Mouse (Mus musculus) 3T3-L1 (cell line): ENCODE measurements around the gene Pdzk1.

ENCODE experiments used
- DNase-seq: peaks from one replicate; pipeline ENCODE4 v3.0.0-alpha.2; 2015; ENCODE audit warnings: low read depth, low spot score

The Pdzk1 gene

DNA sequence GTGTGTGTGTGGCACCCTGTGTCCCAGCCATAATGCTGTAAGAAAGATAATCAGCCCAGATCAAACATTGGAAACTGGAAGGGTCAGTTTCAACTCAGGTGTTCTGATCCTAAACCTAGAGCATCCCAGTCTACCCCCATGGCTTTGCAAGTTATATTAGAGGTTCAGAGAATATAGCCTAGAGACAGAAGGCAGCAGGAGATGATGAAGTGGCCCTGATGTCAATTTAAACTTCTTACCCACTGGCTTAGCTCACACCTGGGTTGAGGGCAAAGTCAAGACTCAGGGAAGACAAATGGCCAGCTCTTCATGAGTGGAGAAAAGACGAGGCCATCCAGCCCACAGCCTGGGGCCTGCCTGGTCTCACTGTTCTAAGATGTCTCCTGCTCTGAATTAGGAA, at the start of gene Pdzk1, which contains the start of gene Cd160:
Gene Pdzk1, plus strand, starts transcription at position 301 of the 400 bp plus-strand sequence.
Gene Cd160, minus strand, starts transcription at position 368 of the 400 bp plus-strand sequence.
- no peak for DNase-seq

DNA sequence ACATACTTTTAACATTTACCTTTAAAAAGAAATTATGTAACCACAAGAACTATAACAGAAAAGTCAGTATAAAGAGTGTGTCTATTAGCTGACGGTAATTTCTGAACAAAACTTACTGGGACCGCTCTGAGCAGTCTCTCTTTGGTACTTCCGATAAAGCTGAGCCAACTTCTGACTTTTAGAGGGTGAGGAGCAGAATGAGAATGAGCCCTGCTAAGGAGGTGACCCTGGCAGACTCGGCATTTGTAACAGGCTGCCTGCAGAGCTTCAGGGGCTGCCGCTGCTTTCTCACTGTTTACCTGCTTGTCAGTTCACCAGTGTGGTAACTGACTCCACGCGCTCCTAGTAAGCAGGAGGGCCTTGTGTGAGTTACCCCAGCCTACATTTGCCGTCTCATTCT, 46.8 kb upstream of the Pdzk1 start:
- DNase-seq, result no peak

DNA sequence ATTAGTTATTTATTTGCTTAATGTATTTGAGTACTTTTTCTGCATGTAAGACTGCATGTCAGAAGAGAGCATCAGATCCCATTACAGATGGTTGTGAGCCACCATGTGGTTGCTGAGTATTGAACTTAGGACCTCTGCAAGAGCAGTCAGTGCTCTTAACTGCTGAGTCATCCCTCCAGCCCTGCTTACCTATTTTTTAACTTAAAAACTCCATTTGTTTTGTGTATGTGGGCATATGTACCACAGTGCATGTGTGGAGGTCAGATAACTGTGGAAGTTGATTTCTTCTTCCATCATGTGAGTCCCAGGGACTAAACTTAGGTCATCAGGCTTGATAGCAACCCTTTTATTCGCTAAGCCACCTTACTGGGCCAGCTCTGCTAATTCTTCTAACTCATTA, 41.3 kb upstream of the Pdzk1 start:
- peak; percentile 44 for DNase-seq

DNA sequence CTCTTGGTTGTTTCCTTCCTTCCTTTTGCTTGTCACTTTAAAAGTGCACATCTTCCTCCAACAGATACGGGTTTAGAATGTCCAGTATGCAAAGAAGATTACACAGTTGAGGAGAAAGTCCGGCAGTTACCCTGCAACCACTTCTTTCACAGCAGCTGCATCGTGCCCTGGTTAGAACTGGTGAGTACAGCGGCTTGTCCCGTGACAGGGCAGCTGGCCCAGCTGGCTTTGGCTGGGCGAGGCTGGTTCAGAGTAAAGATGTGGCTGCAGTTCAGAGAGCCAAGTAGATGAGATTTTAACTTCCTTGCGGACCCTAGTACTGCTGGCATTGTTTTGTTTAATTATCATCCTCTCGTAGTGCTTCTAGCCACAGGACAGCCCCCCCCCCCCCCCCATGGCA, 40.6 kb upstream of the Pdzk1 start:
- no peak for DNase-seq

DNA sequence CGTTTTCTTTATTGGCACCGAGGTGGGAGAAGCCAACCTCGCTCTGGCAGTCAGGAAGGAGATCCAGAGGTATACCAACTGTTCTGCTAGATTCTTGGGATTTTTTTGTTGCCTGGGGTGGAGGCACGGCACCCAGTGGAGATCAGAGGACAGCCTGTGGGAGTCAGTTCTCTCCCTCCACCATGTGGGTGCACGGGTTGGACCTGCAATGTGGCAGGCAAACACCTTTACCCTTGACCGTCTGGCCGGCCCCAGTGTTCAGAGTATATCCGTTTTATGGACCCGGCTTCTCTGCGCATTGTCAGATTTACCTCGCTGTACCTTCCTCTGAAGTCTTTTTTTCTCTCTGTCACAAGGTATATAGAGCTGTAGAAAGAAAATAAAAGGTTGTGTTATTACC, 28.8 kb upstream of the Pdzk1 start:
- DNase-seq, result no peak

DNA sequence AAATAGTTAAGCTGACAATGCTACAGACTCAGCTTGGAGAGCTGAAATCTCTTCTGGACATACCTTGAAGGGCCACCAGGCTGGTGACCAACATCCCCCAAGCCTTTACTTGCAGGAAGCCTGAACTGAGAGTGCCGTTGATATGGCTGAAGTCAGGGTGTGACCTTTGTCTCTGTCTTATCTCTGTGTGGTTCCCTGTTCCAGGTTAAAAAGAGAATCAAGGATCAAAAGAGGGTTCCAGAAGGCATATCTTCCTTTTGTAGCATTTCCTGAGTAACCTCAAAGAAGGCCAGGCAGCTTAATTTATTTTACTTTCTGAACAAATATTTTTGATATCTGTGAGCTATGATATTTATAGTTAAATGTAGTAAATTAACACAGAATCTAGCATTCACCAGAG, 26.9 kb upstream of the Pdzk1 start:
- DNase-seq, result no peak

DNA sequence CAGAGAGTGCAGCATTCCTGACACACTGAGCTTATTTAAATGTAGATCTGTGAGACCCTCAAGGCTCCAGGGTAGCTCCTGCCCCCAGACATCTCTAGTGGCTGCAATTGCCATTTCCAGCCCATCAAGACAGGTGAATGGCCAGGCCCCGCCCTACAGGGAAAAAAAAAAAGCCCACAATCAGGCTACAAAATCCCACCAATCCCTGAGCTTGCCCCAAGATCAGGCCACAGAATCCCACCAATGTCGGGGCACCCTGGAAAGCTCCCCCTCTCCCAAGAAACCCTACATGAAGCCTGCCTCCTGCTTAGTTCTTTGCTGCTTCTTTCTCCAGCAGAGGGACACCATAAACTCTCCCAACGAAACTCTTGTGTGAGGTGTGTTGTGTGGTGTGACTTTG, 20.9 kb upstream of the Pdzk1 start:
- DNase-seq, result no peak

DNA sequence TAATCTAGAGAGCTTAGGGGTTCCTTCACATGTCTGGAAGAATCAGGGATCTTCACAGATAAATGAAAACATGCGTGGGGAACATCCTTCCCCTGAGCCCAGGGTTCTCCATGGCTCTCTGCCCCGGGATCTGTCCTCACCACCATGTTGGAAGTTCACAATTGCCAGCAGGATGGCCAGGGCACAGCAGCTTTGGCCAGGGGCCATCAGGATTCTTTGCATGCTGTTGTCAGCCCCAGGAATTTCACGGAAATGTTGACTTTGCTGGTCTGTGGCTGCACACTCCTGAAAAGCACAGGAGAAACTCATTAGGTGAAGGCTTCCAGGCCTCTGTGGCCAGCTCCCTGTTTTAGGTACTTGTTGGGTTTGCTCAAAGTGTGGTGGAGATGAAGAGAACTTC, 20.4 kb upstream of the Pdzk1 start:
- peak; percentile 53 for DNase-seq

DNA sequence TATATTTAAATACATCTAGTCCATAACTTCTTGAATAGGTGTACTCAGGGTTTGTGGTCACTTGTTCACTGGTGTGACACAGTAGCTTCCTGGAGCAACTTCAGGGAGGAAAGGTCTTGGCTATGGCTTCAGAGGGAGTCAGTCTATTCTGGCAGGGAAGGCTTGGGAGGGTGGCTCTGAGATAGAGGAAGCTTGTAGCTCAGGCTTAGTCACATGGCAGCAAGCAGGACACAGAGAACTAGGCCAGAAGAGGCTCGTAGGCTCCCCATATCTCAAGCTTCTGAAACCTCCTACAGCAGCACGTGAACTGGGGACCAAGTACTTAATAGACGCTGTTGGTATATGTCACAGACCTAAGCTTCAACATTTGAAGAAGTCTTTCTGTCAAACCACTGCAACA, 17.9 kb upstream of the Pdzk1 start:
- no peak for DNase-seq

DNA sequence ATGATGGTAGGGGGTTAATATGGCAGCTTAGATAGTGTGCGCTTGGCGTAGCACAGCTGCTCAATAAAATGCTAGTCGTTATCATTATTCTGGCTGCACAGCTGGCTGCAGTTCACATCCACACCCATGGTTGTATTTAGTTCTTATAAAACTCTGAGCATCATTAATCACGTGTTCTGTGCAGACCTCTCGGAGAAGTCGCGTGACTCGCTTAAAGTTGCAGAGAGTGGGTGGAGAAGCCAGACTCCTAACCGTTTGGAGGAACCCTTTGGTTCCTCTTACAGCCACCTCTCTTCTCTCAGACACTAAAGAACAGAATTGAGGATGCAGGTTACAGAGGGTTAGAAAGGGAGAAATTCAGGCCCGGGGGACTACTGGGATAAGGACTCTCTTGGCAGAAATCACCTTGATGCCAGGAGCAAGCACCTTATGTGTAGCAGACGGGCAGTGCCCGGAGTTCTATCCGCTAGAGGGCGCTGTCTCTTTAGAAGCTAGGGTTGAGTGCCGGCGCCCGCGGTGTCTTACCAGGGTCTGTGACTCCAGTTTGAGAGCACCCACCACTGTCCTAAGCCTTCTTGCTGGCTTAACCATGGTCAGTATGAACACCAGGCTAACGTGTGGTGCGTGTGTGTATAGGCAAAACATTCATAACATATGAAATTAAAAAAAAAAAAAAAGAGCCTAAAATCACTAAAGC, 16.5 kb upstream of the Pdzk1 start:
- peak; percentile 37 for DNase-seq

DNA sequence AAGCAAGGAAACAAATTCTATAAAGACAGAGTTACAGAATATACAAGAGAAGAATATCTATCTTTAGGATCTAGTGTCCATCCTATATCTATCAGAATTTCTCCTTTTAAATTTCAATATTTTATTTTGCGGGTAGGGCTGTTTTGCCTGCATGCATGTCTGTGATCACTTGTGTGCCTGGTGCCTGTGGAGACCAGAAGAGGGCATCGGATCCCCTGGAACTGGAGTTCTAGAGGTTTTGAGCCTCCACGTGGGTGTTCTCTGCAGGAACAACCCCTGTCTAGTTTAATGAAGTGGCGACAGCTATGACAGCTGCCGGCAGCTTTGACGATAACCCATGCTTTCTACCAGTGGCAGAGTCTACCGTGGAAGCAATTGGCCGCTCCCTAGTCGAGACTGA, 16.0 kb upstream of the Pdzk1 start:
- DNase-seq, result peak; percentile 49

DNA sequence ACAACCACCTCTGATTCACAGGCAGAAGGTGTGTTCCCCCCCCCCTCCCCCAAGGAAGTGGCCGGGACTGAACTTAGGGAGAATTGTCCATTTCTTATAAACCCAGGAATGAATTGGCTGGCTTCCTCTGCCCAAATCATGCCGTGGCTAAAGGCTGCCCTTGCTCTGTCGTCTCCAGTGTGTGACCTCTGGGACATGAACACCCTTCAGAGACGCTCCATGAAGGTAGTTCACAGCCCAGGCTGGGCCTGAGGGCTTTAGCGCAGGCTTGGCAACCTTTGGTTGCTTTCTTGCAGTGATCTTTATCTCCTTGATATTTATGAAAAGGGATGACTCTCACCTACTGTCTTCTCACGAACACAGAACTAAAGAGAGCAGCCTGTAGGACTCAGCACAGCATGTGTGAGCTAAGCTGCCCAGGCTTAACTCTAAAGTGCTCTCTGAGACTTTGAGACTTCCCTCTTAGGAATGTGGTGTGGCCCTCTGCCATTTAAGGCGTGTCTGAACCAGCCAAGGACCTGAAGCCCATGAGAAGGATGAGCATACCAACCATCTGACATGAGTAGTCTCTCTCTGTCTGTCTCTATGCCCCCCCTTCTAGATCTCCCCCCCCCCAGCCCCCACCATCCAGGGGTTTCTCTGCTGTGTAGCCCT, 15.4 kb upstream of the Pdzk1 start:
- peak; percentile 86 for DNase-seq

DNA sequence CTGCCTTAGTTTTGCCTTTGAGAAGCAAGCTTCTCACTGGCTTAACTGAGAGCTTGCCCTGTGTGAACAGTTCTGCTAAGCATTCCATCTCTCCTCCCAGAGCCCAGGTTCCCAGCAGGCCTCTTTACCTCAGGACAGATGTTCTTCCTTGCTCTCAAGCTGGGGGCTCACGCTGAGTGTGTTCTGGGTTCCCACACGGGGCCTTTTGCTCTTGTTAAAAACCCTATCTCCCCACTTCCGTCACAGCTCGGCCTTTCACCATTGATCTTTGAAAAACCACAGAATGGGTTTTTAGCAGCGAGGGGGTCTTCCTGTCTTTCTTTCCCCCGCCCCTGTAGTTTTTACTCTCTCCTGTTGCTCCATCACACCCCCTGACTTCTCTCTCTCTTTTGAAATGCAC, 14.7 kb upstream of the Pdzk1 start:
- no peak for DNase-seq

DNA sequence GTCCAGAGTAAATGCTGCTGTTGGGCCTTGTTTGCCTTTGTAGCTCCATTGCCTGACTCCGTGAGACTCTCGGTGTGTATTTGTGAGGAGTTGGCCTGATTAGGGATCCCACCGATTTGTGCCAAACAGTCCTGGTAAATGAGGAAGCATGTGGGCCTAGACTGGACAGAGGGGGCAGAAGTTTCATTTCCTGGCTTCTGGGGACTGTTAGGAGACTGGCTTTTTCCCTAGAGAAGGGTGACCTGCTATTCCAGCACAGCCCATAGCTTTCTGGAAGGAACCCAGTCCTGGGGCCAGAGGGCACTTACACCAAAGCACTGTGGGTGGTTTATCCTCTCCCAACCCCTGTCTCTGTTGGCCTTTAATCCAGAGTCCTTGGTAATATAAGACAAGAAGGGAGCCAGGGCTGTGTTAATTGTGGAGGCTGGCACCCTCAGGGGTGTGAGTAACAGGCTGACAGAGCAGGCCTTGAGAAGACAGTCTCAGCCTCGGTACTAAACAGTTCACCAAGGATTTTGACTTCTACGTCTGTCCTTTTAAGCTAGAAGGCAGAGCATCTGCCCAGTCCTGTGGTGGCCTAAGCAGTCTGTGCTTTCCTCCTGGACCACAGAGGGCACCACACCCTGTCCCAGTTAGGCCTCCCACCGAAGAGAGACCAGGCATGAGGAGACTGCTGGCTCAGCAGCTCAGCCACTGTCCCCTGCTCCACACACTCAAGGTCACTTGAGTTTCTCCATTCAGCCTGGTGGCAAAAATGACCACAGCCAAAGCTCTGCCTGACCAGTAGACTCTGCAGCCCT, 8.8 kb upstream of the Pdzk1 start:
- DNase-seq, result no peak

DNA sequence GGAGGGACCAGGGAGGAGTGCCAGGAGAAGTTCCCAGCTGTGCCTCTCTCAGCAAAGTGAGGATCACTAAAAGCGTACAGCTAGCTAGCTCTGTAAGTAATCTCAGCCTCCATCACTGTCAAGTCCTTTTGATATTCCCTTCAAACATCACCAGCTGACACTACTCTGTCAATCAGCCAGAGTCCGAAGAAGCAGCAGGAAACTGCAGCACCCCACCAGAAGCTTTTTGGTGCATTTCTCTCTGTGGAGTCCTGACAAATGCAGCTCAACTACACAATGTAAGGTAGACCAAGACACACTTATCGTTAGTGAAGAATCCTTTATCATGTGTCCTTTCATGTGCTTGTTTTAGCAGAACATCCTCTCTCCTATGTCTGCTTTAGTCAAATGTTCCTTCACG, 7.5 kb upstream of the Pdzk1 start:
- no peak for DNase-seq

DNA sequence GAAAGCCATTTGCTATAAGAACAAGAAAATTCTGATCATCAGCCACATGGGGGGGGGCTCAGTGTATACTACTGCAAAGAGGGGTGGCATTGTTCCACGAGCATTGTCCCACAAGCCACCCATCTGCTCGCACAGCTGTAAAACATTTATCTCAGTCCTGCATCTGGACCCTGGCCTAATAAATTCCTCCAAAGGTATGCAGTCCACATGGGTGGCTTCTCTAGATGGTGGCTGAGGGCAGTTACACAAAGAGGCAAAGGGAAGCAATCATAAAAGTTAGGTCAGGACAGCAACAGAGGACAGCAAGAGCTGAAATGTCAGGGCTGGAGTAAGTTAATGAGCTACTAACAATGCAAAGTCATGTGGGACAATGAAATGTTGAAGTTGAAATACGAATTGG, 5.4 kb upstream of the Pdzk1 start:
- no peak for DNase-seq

DNA sequence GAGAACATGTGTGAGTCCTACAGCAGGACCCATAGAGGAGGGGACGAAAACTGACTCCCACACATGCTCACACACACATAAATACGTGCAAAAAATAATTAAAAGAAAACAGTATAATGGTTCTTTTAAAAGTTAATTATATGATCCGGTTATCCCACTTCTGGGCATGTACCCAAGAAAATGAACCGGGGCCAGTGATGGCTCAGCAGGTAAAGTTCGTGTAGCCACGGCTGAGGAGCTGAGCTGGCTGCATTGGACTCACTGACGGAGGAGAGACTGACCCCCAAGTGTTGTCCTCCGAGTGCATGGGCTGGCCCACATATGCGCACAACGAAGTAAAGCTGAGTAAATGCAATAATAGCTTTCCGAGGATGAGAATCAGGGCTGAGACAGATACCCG, 4.5 kb upstream of the Pdzk1 start:
- DNase-seq, result no peak

DNA sequence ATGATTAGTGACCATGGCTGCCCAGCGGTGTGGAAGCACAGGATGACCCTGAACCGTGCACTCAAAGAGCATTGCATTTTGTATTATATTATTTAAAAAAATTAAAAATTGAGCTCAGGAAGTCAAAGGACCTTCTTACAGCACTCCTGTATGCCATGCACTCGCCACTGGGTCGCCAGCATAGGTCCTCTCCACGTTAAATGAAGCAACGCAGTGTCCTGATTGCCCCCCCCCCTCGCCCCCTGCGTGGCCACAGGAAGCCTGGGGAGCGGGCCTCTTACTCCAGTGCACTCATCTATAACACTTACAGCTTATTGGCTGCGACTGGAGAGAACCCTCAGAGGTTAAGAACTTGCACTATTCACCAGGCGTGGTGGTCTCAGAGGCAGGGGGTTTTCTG, 3.8 kb upstream of the Pdzk1 start:
- DNase-seq, result no peak

DNA sequence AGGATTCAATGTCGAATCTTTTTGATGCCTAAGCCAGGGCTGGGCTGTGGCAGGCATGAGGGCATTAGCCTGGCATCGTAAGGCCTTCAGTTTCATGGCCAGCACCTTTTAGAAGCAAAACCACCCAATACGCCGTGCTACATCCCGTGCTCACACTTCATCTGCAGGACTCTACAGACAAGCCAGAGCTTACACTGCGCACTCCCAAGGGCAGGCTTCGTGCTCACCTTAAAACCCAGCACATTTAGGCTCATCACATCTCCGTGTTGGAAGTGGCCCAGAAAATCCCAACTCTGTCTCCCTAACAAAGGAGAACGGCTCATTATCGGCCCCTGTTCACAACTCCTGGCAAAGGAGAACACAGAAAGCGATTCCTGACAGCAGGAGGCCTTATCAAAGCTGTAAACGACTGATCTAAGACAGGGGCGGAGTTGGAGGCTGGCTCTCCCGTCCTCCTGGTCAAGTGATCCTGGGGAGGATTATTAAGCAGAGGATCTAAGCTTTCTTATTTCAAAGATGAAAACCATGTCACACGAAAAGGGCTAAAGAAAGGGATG, 698 bp upstream of the Pdzk1 start:
- DNase-seq, result no peak

DNA sequence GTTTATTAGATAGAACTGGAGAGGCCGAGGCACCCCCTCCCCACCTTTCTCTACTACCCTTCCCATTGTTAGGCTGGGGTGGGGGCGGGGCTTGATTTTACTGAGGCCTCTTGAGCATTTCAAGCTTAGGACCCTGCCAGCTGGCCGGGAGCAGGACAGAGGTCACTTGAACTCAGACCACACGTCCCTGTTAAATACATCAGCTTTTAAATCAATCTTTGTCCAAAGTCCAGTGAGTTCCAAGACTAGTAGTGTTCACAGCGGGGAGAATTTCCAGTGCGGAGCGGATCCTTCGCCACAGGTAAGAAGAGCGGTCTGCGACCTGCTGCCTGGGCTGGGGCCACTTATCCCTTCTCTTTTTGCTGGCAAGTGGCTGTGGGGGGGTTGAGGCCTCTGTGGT, 772 bp downstream of the Pdzk1 start:
- no peak for DNase-seq

DNA sequence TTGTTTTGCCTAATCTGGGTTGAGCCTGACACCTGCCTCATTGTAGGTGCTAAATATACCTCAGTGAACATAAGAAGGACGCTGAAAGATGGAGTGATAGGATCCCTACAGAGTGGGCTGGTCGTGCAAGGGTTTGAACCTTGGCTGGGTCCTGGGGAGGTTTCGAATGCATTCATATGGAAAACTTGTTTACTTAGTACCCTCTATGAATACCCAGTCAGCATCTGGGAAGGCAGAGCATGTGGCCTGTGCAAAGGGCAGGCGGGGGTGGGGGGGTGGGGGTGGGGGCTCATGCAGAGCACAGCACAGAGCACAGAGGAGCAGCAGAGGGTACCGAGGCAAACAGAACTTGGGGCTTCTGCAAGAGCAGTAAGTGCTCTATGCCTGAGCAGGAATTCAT, 3.8 kb downstream of the Pdzk1 start:
- DNase-seq, result no peak

DNA sequence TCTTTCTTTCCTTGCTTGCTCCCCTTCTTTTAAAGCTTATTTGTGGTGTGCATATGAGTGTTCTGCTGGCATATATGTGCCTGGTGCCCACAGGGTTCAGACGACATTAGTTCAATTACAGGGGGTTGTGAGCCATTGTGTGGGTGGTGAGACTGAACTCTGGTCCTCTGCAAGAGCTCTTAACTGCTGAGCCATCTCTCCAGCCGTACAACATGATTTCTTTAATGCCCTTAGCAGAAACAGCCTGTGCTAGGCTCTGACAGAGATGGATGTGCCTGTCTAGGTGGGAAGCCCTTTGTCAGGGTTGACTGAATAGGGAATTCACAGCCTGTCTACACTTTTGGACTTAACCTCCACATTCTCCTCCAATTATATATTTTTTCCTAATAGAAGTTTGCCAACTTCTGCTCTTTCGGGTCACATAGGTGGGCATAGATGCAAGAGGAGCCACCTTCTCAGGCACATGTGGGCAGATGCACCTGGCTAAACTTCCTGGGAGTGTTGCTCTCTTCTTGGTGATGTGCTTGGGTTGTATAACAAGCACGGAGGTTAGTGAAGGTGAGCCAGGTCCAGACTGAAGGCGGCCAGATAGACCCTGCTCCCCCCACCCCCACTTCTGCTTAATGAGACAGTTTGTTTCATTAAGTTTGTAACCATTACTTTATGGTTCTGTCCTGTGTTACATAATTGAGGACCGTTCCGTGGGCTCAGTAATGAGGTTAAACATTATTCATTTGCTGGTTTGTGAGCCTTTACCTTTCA, 5.7 kb downstream of the Pdzk1 start:
- DNase-seq, result no peak
